Mouse (Mus musculus): ENCODE measurements around the gene Gfpt1. TPM values are rescaled to one million over a fixed set of nuclear protein-coding genes. Genes with fewer than 3 reads are reported as not detected.

Gfpt1 gene
- 14.6 TPM for polyA plus RNA-seq (2014; fragmentation: Illumina TruSeq; extraction: RNeasy Lipid Tissue Mini Kit (QIAGEN cat#74804); ENCODE audit: low read depth, low replicate concordance)

DNA sequence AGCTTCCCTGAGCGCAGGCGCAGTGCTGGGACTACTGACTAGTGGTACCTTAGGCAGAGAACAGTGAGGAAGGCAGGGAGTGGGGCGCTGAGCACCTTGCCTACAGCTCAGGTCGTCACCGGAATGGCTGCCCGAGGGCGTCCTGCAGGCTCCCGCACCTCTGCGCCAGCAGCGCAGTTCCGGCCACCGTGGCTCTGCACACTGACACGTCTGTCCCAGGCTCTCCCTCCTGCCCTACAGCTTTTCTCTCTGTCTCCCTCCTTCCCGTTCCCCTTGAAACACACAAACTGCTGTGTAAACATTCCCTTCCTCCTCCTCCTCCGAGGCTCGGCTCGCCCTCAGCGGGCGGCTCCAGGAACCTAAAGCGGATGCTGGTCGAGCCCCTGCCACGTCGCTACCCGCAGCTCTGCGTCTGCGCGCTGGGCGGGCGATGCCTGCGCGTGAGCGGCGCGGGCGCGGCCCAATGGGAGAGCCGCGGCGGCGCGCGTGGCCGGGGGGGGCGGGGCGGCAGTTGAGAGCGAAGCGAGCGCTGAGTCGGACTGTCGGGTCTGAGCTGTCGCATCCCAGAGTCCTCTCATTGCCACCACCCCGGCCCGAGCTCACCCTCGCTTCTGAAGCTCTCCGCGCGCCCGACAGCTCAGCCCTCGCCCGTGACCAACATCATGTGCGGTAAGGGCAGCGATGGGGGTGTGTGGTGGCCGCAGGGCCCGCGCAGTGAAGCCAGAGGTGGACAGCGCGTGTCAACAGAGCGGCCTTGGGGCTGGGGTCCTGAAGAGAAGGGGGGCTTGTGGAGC is at the start of gene Gfpt1:
Gene Gfpt1, plus strand, starts transcription at position 510 of the 794 bp plus-strand sequence.

DNA sequence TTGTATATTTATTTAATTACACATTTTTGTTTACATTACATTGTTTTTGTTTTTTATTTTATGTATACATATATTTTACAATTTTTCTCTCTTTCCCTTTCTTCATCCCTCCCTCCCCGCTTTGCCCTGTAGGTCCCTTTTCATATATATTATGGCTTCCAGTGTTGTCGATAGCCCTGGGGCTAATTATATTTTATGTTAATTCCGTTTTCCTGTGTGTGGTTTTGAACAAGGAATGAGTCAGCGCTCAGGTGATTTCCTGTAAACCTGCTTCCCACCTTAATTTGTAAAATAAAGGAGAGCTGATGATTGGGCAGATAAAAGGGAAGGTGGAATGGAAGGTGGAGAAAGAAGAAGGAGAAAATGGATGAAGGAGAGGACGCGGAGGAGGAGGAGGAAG is 33.8 kb upstream of the Gfpt1 start, which contains the start of gene Nfu1:
Gene Nfu1, plus strand, starts transcription at position 350 of the 400 bp plus-strand sequence.

DNA sequence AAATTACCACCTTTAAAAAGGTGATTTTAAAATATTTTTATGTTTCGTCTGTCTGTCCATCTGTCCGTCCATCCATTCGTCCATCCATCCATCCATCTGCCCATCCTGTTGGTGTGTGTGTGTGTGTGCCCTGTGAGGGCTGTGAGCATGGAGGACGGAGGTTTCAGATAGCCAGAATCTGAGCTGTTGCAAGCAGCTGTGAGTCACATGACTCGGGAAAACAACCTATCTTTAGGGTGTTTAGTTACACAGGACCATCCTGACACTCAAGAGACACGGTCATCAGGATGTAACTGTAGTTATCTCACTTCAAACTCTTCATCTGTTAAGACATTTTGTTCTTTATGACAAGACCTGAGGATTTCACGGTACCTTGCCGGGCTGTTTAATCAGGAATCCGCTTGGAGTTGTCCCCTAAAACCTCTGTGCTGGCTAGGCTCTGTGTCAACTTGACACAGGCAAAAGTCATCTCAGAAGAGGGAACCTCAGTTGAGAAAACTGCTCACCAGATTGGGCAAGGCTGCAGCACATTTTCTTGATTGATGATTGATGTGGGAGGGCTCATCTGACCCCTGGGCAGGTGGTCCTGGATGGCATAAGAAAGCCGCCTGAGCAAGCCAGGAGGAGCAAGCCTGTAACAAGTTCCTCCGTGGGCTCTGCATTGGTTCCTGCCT is 61.6 kb downstream of the Gfpt1 start, which contains the start of gene D6Ertd527e:
Gene D6Ertd527e, plus strand, starts transcription at position 624 of the 674 bp plus-strand sequence.

Other genes starting within 250 kb of the Gfpt1 start
- 66.5 TPM for gene Anxa4, start 249.3 kb upstream of the Gfpt1 start, polyA plus RNA-seq (2014; fragmentation: Illumina TruSeq; extraction: RNeasy Lipid Tissue Mini Kit (QIAGEN cat#74804); ENCODE audit: low read depth, low replicate concordance)
- gene Aak1, start 193.3 kb upstream of the Gfpt1 start, polyA plus RNA-seq (2014; fragmentation: Illumina TruSeq; extraction: RNeasy Lipid Tissue Mini Kit (QIAGEN cat#74804); ENCODE audit: low read depth, low replicate concordance) = 3.5 TPM
- 49.5 TPM for gene Nfu1, start 33.6 kb upstream of the Gfpt1 start, polyA plus RNA-seq (2014; fragmentation: Illumina TruSeq; extraction: RNeasy Lipid Tissue Mini Kit (QIAGEN cat#74804); ENCODE audit: low read depth, low replicate concordance)
- gene D6Ertd527e, start 61.9 kb downstream of the Gfpt1 start, polyA plus RNA-seq (2014; fragmentation: Illumina TruSeq; extraction: RNeasy Lipid Tissue Mini Kit (QIAGEN cat#74804); ENCODE audit: low read depth, low replicate concordance) = not detected